Mouse (Mus musculus): ENCODE results near the gene Acp2.

Acp2 gene

GRCm38 (mm10) chr2:91202222-91202971, at the start of gene Acp2, which contains the start of gene Nr1h3:
Gene Acp2, plus strand, starts transcription at chr2:91202885.
Gene Nr1h3, minus strand, starts transcription at chr2:91202834.
- DNase-seq (ENCODE audit: low spot score in 2 of 2): peak; percentile 90 to 95

GRCm38 (mm10) chr2:91152885-91153377, 49.8 kb upstream of the Acp2 start:
- DNase-seq (ENCODE audit: low spot score in 2 of 2): no peak

- no peak for DNase-seq (ENCODE audit: low spot score in 2 of 2)
Measured at GRCm38 (mm10) chr2:91154091-91154490, 48.6 kb upstream of the Acp2 start.

GRCm38 (mm10) chr2:91157002-91157752, 45.5 kb upstream of the Acp2 start:
- DNase-seq (ENCODE audit: low spot score in 2 of 2): no peak

- no peak for DNase-seq (ENCODE audit: low spot score in 2 of 2)
Measured at GRCm38 (mm10) chr2:91160591-91160990, 42.1 kb upstream of the Acp2 start.

GRCm38 (mm10) chr2:91162952-91163351, 39.7 kb upstream of the Acp2 start:
- no peak for DNase-seq (ENCODE audit: low spot score in 2 of 2)

GRCm38 (mm10) chr2:91163532-91163931, 39.2 kb upstream of the Acp2 start:
- DNase-seq (ENCODE audit: low spot score in 2 of 2): no peak

GRCm38 (mm10) chr2:91164991-91165390, 37.7 kb upstream of the Acp2 start:
- DNase-seq (ENCODE audit: low spot score in 2 of 2): no peak

GRCm38 (mm10) chr2:91167629-91168028, 35.1 kb upstream of the Acp2 start:
- DNase-seq (ENCODE audit: low spot score in 2 of 2): no peak

GRCm38 (mm10) chr2:91169587-91170322, 32.9 kb upstream of the Acp2 start:
- no peak for DNase-seq (ENCODE audit: low spot score in 2 of 2)

GRCm38 (mm10) chr2:91175490-91175889, 27.2 kb upstream of the Acp2 start:
- DNase-seq (ENCODE audit: low spot score in 2 of 2): no peak

- DNase-seq (ENCODE audit: low spot score in 2 of 2): no peak
Measured at GRCm38 (mm10) chr2:91176234-91176633, 26.5 kb upstream of the Acp2 start.

GRCm38 (mm10) chr2:91179825-91180224, 22.9 kb upstream of the Acp2 start:
- DNase-seq (ENCODE audit: low spot score in 2 of 2): no peak

GRCm38 (mm10) chr2:91180706-91181105, 22.0 kb upstream of the Acp2 start:
- DNase-seq (ENCODE audit: low spot score in 2 of 2): no peak

GRCm38 (mm10) chr2:91182016-91182404, 20.7 kb upstream of the Acp2 start:
- no peak for DNase-seq (ENCODE audit: low spot score in 2 of 2)

GRCm38 (mm10) chr2:91182405-91183147, 20.1 kb upstream of the Acp2 start:
- peak; percentile 59 to 80 for DNase-seq (ENCODE audit: low spot score in 2 of 2)

GRCm38 (mm10) chr2:91183148-91183513, 19.6 kb upstream of the Acp2 start:
- peak; percentile 94 for DNase-seq (ENCODE audit: low spot score in 2 of 2)

- DNase-seq (ENCODE audit: low spot score in 2 of 2): no peak
Measured at GRCm38 (mm10) chr2:91183711-91184405, 18.8 kb upstream of the Acp2 start, which contains the start of gene Madd. Gene Madd, minus strand, starts transcription at chr2:91183837.

- no peak for DNase-seq (ENCODE audit: low spot score in 2 of 2)
Measured at GRCm38 (mm10) chr2:91186208-91186607, 16.5 kb upstream of the Acp2 start.

GRCm38 (mm10) chr2:91187431-91187830, 15.3 kb upstream of the Acp2 start:
- DNase-seq (ENCODE audit: low spot score in 2 of 2): no peak

- DNase-seq (ENCODE audit: low spot score in 2 of 2): no peak
Measured at GRCm38 (mm10) chr2:91190501-91190900, 12.2 kb upstream of the Acp2 start.
